Mouse (Mus musculus) heart, embryonic 11.5 days (tissue): ENCODE data around the gene Gm3336. TPM values are rescaled to one million over a fixed set of nuclear protein-coding genes. Genes with fewer than 3 reads are reported as not detected.

ENCODE experiments used
- ATAC-seq: fragments of 200-750 bp; cut with Nextera tagmentation; replicated peaks from 2 replicates; pipeline ENCODE4 v1.8.0; 2017; ENCODE audit warnings: moderate library complexity; ENCODE audit not compliant: insufficient number of reproducible peaks, low FRiP score, low TSS enrichment
- H3K27ac ChIP-seq: fragments of 300-500 bp; sonication (generic); 2 replicates; pipeline ENCODE4 v1.5.1; 2014; ENCODE audit warnings: mild to moderate bottlenecking, low read depth, low read length
- H3K27me3 ChIP-seq: fragments of 300-500 bp; sonication (generic); 2 replicates; pipeline ENCODE4 v1.6.1; 2014; ENCODE audit warnings: mild to moderate bottlenecking, low read length, mixed read lengths; ENCODE audit not compliant: control insufficient read depth, insufficient read depth
- H3K36me3 ChIP-seq: fragments of 300-500 bp; sonication (generic); 2 replicates; pipeline ENCODE4 v1.6.1; 2014; ENCODE audit warnings: mild to moderate bottlenecking, low read length, moderate library complexity, mixed read lengths; ENCODE audit not compliant: control insufficient read depth, insufficient read depth
- H3K4me1 ChIP-seq: fragments of 300-500 bp; sonication (generic); 2 replicates; pipeline ENCODE4 v1.6.1; 2014; ENCODE audit warnings: low read length; ENCODE audit not compliant: control insufficient read depth, insufficient read depth
- H3K4me2 ChIP-seq: fragments of 300-500 bp; sonication (generic); 2 replicates; pipeline ENCODE4 v1.6.1; 2014; ENCODE audit warnings: mild to moderate bottlenecking, moderate library complexity
- H3K4me3 ChIP-seq: fragments of 300-500 bp; sonication (generic); 2 replicates; pipeline ENCODE4 v1.5.1; 2014; ENCODE audit warnings: low read depth, low read length
- H3K9ac ChIP-seq: fragments of 300-500 bp; sonication (generic); 2 replicates; pipeline ENCODE4 v1.6.1; 2014; ENCODE audit warnings: mild to moderate bottlenecking, low read depth, low read length, moderate library complexity
- H3K9me3 ChIP-seq: fragments of 300-500 bp; sonication (generic); replicated peaks from 2 replicates; pipeline ENCODE4 v1.6.1; 2016; ENCODE audit warnings: low read length; ENCODE audit not compliant: control insufficient read depth
- WGBS: fragments of 180-500 bp; shearing (Covaris S2); extraction: QIAGEN DNeasy Blood & Tissue Kit; methylation state at CpG from one replicate; pipeline ENCODE4 v1.1.7; 2014; ENCODE audit not compliant: insufficient replicate concordance; 5-methylcytosine and 5-hydroxymethylcytosine counted together
- polyA plus RNA-seq: library from polyadenylated mRNA; unstranded; fragments of >200 nt; fragmentation: Nextera tagmentation; extraction: Ambion mirVana; gene quantifications from 2 replicates; pipeline ENCODE4 v1.2.1, GENCODE M21; 2014

Gene Gm3336
- polyA plus RNA-seq, 1 experiment from 2014 or later = not detected

GRCm38 (mm10) chr8:70701982-70702841 is 16.1 kb upstream of the Gm3336 start:
- peaks cover 21% of the 10 kb centered on the region for H3K4me1 ChIP-seq
- H3K9ac ChIP-seq = no peak overlapping the region
- ATAC-seq = no peak
- WGBS = 77% methylated on average over 2 of the region's 2 CpGs
- H3K4me2 ChIP-seq = peak overlapping the region; percentile 6; the same call in 1 of the 2 replicates
- H3K4me3 ChIP-seq = no peak overlapping the region
- H3K9me3 ChIP-seq = no peaks in the 10 kb centered on the region
- no peaks in the 10 kb centered on the region; the same call in 1 of the 2 replicates for H3K36me3 ChIP-seq
- no peak overlapping the region for H3K27ac ChIP-seq
- H3K27me3 ChIP-seq = no peaks in the 10 kb centered on the region

- Histone ChIP-seq H3K9me3 (no peaks in the 10 kb centered on the region), H3K9ac (no peak overlapping the region), H3K27me3 (no peaks in the 10 kb centered on the region), H3K4me3 (no peak overlapping the region), H3K4me1 (peaks cover 15% of the 10 kb centered on the region), H3K36me3 (no peaks in the 10 kb centered on the region; the same call in 1 of the 2 replicates), H3K27ac (no peak overlapping the region), H3K4me2 (no peak overlapping the region)
- WGBS = 74% methylated on average over 3 of the region's 3 CpGs
- ATAC-seq = no peak
These were observed 15.5 kb upstream of the Gm3336 start for GRCm38 (mm10) chr8:70702842-70703182.

- 80% methylated on average over 3 of the region's 3 CpGs for WGBS
These were observed 15.1 kb upstream of the Gm3336 start, which contains the start of gene Iqcn for GRCm38 (mm10) chr8:70703287-70703686. Iqcn (plus strand) TSS chr8:70703457.

GRCm38 (mm10) chr8:70708281-70708680 is 10.1 kb upstream of the Gm3336 start:
- H3K4me2 ChIP-seq = no peak overlapping the region
- no peaks in the 10 kb centered on the region; the same call in 1 of the 2 replicates for H3K36me3 ChIP-seq
- H3K27me3 ChIP-seq = peaks cover 5% of the 10 kb centered on the region
- no peaks in the 10 kb centered on the region for H3K4me1 ChIP-seq
- no peak overlapping the region for H3K4me3 ChIP-seq
- H3K9me3 ChIP-seq = no peaks in the 10 kb centered on the region
- 86% methylated on average over 14 of the region's 14 CpGs for WGBS
- H3K27ac ChIP-seq = no peak overlapping the region
- no peak for ATAC-seq
- H3K9ac ChIP-seq = no peak overlapping the region

More at GRCm38 (mm10) chr8:70703287-70703686, 15.1 kb upstream of the Gm3336 start, which contains the start of gene Iqcn:
- Histone ChIP-seq H3K4me3 (no peak within 1 kb of the TSS), H3K9ac (no peak within 1 kb of the TSS), H3K27ac (no peak within 1 kb of the TSS), H3K4me2 (peak within 1 kb of the TSS; percentile 6; the same call in 1 of the 2 replicates), H3K36me3 (no peaks in the 10 kb centered on the region; the same call in 1 of the 2 replicates), H3K4me1 (peaks cover 10% of the 10 kb centered on the region), H3K9me3 (no peaks in the 10 kb centered on the region), H3K27me3 (no peaks in the 10 kb centered on the region; the same call in 1 of the 2 replicates)
- no peak for ATAC-seq

GRCm38 (mm10) chr8:70709794-70710193 is 8.5 kb upstream of the Gm3336 start:
- Histone ChIP-seq H3K27me3 (peaks cover 5% of the 10 kb centered on the region), H3K4me1 (no peaks in the 10 kb centered on the region)
- WGBS = 80% methylated on average over 9 of the region's 9 CpGs

GRCm38 (mm10) chr8:70710296-70710695 is 8.0 kb upstream of the Gm3336 start:
- no peaks in the 10 kb centered on the region for H3K9me3 ChIP-seq
- 87% methylated on average over 1 of the region's 1 CpGs for WGBS

More at GRCm38 (mm10) chr8:70709794-70710193, 8.5 kb upstream of the Gm3336 start:
- no peak overlapping the region for H3K27ac ChIP-seq
- no peak overlapping the region for H3K4me3 ChIP-seq
- no peak for ATAC-seq
- no peak overlapping the region for H3K4me2 ChIP-seq
- H3K9ac ChIP-seq = no peak overlapping the region
- H3K9me3 ChIP-seq = no peaks in the 10 kb centered on the region
- H3K36me3 ChIP-seq = no peaks in the 10 kb centered on the region

GRCm38 (mm10) chr8:70711041-70711440 is 7.3 kb upstream of the Gm3336 start:
- H3K9ac ChIP-seq = no peak overlapping the region
- H3K9me3 ChIP-seq = no peaks in the 10 kb centered on the region
- H3K27ac ChIP-seq = no peak overlapping the region
- no peaks in the 10 kb centered on the region for H3K36me3 ChIP-seq
- no peak overlapping the region for H3K4me2 ChIP-seq
- no peaks in the 10 kb centered on the region for H3K4me1 ChIP-seq
- ATAC-seq = no peak
- peaks cover 7% of the 10 kb centered on the region for H3K27me3 ChIP-seq
- 82% methylated on average over 11 of the region's 11 CpGs for WGBS
- no peak overlapping the region for H3K4me3 ChIP-seq

More at GRCm38 (mm10) chr8:70710296-70710695, 8.0 kb upstream of the Gm3336 start:
- no peak overlapping the region for H3K27ac ChIP-seq
- no peak overlapping the region for H3K4me3 ChIP-seq
- H3K9ac ChIP-seq = no peak overlapping the region
- H3K27me3 ChIP-seq = peaks cover 5% of the 10 kb centered on the region
- no peaks in the 10 kb centered on the region for H3K4me1 ChIP-seq
- no peak for ATAC-seq
- no peak overlapping the region for H3K4me2 ChIP-seq
- H3K36me3 ChIP-seq = no peaks in the 10 kb centered on the region

GRCm38 (mm10) chr8:70713991-70714390 is 4.4 kb upstream of the Gm3336 start:
- Histone ChIP-seq H3K27me3 (peaks cover 24% of the 10 kb centered on the region), H3K9ac (no peak overlapping the region), H3K27ac (no peak overlapping the region), H3K4me3 (no peak overlapping the region), H3K4me1 (no peaks in the 10 kb centered on the region), H3K4me2 (no peak overlapping the region), H3K36me3 (no peaks in the 10 kb centered on the region), H3K9me3 (no peaks in the 10 kb centered on the region)
- no peak for ATAC-seq
- 68% methylated on average over 7 of the region's 7 CpGs for WGBS
